Mouse (Mus musculus) heart, adult 11 months (tissue): ENCODE results near the gene Cask.

Source experiments
- DNase-seq: peaks from one replicate; pipeline ENCODE4 v3.0.0; 2022

Gene Cask

DNA sequence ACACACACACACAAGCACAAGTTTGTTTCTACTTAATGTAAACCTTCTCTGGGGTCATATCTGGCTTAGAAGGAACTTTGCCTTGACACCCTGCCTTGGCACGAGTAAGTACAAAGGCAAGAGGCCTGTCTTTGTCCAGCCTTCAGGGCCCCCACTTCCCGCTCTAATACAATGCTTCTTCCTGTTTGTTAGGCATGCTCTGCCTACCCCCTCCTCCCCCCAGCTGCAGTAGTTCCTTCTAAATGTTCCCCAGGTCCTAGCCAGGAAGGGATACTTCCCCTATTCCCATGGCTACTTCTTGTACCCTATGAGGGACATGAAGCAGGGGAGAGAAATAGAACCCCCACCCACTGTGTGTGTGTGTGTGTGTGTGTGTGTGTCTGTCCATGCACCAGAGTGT, 344.8 kb downstream of the Cask start:
- peak; percentile 98 for DNase-seq

- DNase-seq, result peak; percentile 78
These were observed 346.8 kb downstream of the Cask start for GRCm38 (mm10) chrX:13504389-13504788.

- DNase-seq, result peak; percentile 95
These were observed 348.2 kb downstream of the Cask start for GRCm38 (mm10) chrX:13502862-13503375.

GRCm38 (mm10) chrX:13500284-13500683, 350.9 kb downstream of the Cask start:
- peak; percentile 41 for DNase-seq

DNA sequence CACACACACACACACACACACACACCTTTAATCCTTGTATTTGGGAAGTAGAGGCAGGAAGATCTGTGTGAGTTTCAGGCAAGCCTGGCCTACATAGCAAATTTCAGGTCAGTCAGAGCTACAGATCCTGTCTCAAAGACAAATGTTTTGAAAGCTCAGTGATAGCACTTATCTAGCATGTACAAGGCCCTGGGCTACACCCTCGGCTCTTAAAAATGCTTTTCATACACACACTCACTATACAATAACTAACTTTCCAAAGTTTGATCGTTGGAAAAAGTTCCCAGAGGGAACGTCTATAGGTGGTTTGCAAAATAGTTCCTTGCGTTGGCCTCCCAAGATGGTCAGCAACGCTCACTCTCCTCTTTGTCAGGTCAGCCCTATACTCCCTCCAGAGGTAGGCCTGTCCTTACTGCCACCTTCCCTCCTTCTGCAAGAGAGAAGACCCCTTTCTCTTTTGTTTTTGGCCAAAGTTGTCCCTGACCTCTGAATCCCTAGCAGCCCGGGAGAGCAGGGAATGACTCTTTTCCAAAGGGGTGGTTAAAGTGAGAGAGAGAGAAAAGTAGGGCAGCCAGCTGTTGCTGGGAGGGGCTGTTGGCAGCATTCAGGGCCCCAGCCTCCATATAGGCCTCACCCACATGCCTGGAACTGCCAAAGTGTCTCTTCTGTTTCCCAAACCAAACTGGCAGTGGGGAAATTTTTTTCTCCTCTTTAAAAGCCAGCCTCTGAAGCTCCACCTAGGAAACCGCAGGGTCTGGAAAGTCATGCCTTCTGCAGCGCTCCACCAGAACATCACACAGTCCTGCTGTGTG, 356.1 kb downstream of the Cask start:
- peak; percentile 95 for DNase-seq

GRCm38 (mm10) chrX:13492922-13493321, 358.2 kb downstream of the Cask start:
- DNase-seq, result no peak

DNA sequence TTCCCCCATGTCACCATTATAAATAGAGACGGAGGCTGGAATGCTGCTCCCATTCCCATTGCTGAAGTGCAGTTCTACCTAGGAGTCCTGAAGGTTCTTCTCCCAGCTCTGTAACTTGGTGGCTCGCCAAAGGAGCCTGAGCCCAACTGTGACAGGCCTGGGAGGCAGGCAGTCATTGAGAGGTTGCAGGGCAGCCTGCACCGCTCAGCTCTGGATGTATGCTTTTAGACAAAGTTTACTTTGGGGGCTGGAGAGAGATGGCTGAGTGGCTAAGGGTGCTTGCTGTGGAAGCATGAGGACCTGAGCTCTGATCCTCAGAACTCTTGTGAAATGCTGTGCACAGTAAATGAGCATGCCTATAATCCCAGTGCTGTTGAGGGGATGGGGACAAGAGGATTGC, 360.2 kb downstream of the Cask start:
- DNase-seq, result peak; percentile 18

DNA sequence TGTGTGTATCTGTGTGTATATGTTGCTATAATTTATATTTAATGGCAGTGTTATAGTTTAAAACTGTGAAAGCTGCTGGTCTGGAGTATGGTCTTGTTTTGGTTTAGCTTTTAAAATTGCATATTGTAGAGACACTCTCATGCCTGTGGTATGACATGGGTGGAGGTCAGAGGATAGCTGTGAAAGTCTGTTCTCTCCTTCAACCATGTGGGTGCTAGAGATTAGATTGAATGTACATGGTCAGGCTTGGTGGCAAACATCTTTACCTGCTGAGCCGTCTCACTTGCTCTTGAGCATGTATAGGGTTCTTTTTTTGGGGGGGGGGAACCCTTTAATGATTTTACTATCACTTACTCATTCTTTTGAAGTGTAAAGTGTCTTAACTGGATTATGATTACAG, 361.4 kb downstream of the Cask start:
- peak; percentile 34 for DNase-seq

GRCm38 (mm10) chrX:13489001-13489400, 362.2 kb downstream of the Cask start:
- DNase-seq, result no peak

- no peak for DNase-seq
These were observed 366.7 kb downstream of the Cask start for GRCm38 (mm10) chrX:13484447-13484846.

- no peak for DNase-seq
These were observed 368.6 kb downstream of the Cask start for GRCm38 (mm10) chrX:13482576-13482975.

- peak; percentile 55 for DNase-seq
These were observed 371.6 kb downstream of the Cask start for GRCm38 (mm10) chrX:13479570-13479969.

- DNase-seq, result peak; percentile 84
These were observed 372.9 kb downstream of the Cask start for GRCm38 (mm10) chrX:13478298-13478697.

GRCm38 (mm10) chrX:13477596-13477995, 373.6 kb downstream of the Cask start:
- peak; percentile 19 for DNase-seq

DNA sequence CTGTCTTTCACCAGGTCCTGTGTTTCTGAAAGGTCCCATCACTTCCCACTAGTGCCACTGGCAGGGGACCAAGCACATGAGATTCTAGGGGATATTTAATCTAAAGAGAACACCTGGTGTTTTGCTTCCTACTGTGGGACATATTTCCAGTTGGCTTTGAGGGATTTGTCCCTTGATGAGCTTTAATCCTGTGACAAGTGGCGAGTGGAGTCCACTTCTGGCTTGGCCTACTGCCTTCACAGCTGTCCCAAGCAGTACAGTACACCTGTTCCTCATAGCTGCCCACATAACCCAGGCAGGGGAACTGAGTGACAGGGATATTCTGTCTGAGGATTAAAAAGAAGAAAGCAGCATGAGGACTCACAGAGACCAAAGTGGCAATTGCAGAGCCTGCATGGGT, 375.8 kb downstream of the Cask start:
- no peak for DNase-seq

DNA sequence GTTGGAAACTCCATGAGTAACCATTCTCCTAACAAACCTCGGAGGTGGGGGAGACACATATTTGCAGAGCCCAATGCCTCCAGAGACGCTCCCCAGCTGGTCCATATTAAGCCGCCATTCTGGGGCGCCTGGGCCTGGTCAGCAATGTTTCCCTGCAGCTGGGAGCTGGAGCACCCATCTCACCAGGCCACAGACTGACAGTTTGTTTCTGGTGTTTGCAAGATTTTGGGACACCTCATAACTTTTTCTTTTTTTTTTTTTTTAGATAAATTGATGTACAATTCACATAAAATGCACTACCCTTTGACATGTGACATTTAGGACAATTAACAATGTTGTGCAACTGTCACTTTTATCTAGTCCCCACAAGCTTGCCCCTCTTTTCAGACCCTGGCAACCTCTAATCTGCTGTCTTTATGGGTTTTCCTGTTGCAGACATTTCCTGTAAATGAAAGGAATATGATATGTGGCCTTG, 378.4 kb downstream of the Cask start:
- DNase-seq, result peak; percentile 88

DNA sequence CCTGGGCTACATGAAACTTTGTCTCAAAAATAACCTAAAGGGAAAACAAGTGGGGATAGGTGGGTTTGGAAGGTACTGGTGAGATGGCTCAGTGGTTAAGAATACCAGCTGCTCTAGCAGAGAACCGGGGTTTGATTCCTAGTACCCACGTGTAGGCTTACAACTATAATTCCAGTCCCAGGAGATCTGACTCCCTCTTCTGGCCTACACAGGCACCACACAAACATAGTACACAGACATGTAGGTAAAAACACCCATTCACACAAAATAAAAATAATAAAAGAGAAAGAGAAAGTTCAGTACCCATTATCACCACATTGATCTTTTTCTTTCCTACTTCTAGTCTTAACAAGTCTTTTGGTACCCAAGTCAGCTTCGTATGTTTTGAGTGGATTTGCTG, 379.2 kb downstream of the Cask start:
- no peak for DNase-seq

DNA sequence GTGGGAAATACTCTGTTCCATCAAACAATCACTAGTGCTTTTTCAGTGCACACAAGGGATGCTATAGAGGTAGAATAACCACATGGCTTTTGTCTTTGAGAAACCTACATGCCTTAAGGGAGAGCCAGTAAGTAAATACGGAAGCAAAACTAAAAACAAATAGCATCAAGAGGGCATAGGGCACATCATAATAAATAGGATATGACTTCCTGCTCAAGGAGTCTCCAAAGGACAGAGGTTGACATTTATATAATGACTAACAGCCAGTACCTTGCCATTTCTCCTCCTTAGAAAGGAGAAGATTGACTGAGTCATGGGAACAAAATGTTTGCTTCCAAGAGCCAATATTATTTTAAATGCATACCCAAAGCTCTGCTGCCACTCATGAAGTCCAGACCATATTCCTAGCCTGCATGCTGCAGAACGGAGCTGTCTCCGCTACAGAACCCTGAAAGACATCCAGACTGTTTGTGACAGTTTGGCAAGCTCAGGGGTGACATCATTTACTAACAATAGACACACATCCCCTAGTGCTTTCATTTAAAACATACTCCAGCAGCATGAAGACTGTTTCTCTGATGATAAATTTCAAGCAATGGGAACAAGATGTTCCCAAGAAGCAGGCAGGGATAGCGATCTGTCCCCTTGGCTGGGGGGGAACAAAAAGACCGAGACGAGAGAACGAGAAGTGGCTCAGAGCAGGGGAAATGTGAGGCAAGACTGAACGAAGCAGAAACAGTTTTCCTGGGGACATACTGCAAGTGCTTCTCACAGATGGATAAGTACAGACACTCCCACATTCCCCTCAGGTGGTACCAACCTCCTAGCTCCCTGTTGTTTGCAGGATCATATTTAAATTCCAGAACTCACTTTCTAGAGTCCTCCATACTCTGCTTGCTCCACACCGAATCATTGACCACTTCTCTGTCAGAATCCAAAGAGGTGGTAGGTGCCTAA, 381.7 kb downstream of the Cask start:
- DNase-seq, result peak; percentile 98

GRCm38 (mm10) chrX:13467121-13467571, 384.0 kb downstream of the Cask start:
- no peak for DNase-seq
